Mouse (Mus musculus): ENCODE measurements at regions not wholly inside any gene's neighbourhood (a gene's known extent, or its start where the extent isn't known, plus 50 kb on each side); places are given as distances from the start of the nearest gene placed in this dataset.
A peak's percentile ranks its signal among the peaks of the same experiment; 100 is the strongest.

DNA sequence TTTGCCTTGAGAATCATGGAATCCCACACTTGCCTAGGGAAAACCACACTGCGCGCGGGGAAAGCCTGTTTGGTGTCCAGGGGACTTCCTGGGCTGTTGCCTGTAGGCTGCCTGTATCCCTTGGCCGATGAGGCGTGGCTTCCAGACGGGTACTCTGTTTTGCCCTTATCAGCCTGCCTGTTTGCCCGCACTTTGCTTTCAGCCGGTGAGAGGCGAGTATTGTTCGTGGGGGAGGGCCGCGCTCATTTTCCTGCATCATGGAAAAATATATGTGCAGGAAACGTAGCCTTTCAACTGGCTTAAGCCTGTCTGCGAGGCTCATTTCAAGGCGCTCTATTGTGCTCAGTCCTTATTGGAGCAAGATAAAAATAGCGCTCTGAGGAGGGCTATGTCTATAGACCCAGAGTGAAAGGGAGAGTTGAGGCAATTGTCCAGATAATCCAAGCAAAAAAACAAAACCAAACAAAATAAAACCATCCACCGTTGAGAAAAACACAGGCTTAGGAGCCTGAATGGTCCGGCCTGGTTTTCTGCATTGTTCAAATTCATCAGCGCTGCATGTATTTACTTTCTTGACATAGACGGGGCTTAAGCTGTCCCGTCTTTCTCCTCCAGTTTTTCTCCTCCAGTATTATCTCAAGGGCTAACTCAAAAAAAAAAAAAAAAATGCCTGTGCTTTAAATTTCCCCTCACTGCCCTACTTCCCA, 67.9 kb downstream of the Klf5 start:
- DNase-seq: peak in 1 of 2 experiments; percentile 12
- intact Hi-C loops (cut with DNase I): no loop called here

DNA sequence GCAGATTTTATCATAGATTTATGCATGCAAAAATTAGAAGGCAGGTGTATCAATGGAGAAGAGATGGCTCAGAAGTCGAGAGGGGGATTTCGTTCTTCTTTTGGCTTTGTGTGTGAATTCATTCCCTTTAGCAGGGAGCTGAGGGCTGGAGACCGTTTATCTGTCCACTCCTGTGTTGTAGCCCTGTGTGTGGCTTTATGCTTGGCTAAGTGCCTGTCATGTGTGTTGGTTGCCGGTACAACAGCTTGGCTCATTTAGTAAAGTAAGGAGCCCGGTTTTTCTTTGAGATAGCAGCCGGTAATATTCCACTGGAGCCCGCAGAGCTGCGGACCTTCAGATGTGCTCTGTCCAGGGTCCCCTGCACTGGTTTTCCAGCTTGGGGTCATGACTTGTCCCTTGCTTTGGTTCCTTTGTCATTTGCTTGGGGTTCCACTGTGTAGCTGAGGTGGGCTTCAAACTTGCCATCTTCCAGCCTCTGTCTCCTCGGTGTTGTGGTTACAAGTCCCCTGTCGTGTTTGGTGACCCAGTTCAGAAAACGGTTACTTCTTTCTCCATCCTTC, 68.6 kb downstream of the Klf5 start:
- no peak for DNase-seq
- intact Hi-C loops (cut with DNase I): no loop called here

DNA sequence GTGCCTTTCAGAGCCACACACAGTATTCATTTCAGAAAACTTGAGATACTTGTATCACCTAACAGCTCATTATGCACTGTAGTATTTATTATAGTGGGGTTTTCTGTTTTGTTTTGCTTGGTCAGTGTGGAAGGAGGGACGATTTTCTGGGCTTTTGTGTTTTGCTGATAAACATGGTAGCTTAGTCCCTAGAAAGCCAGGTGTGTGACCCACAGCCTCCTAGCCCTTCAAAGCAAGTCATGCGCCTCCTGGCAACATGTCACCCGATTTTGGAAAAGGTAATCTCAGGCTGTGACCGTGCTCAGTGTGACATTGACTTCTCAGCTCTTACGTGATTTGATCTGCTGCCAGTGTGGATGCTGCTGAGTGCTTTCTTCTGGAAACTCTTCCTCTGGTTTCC, 70.9 kb downstream of the Klf5 start:
- intact Hi-C loops (cut with DNase I): no loop called here
- DNase-seq: no peak

GRCm38 (mm10) chr14:99373682-99374081, 75.2 kb downstream of the Klf5 start:
- DNase-seq: no peak
- intact Hi-C loops (cut with DNase I): no loop called here

DNA sequence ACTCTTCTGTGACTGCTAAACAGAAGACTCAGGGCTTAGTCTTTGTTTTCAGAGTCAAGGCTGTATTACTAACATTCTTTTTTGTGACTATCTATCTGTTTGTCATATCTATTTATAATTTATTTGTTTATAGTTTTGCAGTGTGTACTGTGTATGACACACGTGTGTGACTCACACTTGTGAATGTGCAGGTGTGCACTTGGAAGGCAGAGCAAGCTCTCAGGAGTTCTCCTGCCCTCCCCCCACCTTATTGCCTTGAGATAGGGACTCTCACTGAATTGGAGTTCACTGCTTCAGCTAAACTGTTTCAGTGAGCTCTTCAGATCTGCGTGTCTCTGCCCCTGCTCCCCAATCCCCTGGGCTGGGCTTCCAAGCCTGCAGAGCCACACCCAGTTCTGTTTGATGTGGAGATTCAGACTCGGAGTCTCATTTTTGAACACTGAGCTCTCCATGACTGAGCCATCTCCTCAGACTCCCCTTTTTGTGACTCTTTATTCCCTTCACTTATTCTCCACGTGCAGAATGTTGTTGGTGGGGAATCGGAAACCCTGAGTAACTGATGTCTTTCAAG, 76.6 kb downstream of the Klf5 start:
- intact Hi-C loops (cut with DNase I): no loop called here
- no peak for DNase-seq

GRCm38 (mm10) chr14:99376652-99377502, 78.4 kb downstream of the Klf5 start:
- no peak for DNase-seq
- intact Hi-C loops (cut with DNase I): no loop called here

DNA sequence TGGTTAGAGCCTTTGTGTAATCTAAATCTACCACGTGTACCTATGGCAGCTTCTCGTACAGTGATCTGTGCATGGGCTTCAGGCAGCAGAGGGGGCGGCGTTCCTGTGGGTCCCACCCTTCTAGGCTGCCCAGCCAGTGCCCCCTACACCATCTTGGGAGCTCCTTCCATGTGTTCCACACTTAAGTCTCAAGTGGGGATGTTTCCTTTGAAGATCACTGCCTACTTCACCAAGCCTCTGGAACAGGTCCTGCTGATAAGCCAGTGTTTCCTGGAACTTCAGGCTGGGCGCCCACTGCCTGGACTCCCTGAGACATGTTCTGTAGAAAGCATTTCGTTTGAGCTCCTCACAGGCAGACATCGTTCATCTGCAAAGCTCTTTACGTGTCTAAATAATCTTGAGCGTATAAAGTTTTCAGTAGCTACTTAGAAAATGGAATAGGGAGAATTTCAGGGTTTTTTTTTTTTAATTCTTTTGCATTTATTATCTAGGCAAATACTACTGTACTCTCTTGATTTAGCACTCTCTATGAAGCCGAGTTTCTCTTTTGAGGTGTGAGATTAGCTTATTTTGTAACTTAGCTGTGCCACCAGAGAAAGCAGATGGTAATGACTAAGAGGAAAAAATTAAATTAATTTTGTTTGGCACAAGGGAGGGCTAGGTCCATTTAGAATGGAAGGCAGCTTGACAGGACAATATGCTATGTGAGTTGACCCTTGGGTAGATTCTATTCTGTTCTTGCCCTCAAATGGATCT, 82.9 kb downstream of the Klf5 start:
- intact Hi-C loops (cut with DNase I): no loop called here
- no peak for DNase-seq

DNA sequence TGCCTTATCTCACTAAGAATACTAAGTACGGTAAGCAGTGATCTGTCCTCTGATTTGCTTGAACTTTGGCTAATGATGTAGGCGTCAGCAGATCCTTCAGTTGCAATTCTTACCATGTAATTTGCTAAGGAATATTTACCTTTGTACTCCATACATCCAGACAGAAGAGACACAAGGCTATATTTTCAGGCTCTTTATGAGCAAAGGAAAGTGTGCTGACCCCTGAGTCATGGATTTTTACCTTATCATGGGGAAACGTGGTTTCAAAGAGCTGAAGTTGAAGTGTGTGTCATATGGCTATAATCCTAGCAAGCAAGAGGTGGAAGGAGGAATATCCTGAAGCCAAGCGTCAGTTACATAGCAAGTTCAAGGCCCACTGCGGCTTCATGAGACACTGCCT, 83.6 kb downstream of the Klf5 start:
- intact Hi-C loops (cut with DNase I): no loop called here
- no peak for DNase-seq

DNA sequence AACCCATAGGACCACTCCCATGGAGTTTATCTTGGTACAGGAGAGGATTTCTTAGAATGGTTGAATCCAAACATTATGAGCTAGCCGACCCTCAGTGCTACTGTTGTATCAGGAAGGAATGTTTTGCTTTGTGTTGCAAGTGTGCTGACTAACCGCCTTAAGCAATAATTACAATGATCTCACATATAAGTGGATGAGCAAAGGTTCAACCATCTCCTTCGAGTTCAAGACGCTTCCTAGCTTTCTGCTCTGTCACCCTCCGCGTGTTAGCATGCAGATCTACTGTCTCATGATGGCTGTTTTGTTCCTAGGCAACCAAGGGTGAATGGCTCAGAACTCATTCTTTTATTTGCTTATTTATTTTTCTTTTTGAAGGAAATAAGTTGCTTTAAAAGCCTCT, 84.7 kb downstream of the Klf5 start:
- intact Hi-C loops (cut with DNase I): no loop called here
- DNase-seq: no peak

DNA sequence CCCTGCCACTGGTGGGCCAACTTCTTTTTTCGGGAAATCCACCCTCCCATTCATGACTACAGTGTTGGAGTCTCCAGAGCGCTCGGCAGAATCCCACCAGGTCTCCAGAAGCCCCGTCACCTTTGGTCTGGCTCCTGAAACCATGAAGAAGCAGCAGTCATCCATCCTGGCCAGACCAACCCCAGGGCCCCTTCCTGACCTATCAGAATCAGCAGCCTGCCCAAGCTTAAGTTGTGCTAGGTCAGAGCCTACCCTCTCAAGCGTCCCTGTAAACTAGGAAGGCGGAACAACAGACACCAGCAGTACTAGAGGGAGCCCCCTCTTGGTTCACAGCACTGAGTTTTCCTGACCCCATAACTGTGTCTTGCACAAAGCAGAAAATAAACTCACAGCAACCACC, 89.1 kb downstream of the Klf5 start:
- intact Hi-C loops (cut with DNase I): no loop called here
- no peak for DNase-seq

GRCm38 (mm10) chr14:99389306-99389705, 90.8 kb downstream of the Klf5 start:
- intact Hi-C loops (cut with DNase I): no loop called here
- no peak for DNase-seq

- intact Hi-C loops (cut with DNase I): no loop called here
- no peak for DNase-seq
Observed at GRCm38 (mm10) chr14:99391700-99392099, 93.2 kb downstream of the Klf5 start.

GRCm38 (mm10) chr14:99392813-99393212, 94.3 kb downstream of the Klf5 start:
- intact Hi-C loops (cut with DNase I): no loop called here
- no peak for DNase-seq

DNA sequence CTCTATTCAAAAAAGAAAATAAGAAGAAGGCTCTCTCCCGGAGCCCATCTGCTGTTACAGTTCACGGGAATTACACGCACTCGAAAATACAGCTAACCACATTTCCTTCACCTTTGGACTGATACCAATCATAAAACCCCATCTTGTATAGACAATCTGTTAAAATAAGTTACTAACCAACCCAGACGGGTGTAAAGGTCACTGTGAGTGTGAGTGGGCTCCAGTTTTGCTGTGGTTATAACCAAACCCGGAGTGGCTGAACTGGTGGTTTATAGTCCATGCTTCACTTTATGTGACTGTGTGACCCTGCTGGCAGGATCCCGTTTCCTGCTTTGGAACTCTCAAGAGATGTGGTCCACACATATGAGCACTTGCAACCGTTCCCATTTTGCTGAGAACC, 95.1 kb downstream of the Klf5 start:
- intact Hi-C loops (cut with DNase I): no loop called here
- DNase-seq: no peak

- peak; percentile 6 to 14 for DNase-seq
- intact Hi-C loops (cut with DNase I): no loop called here
Observed at GRCm38 (mm10) chr14:99403155-99403726, 104.8 kb downstream of the Klf5 start.

- intact Hi-C loops (cut with DNase I): no loop called here
- DNase-seq: no peak
Observed at GRCm38 (mm10) chr14:99405228-99405627, 106.7 kb downstream of the Klf5 start.

- intact Hi-C loops (cut with DNase I): no loop called here
- DNase-seq: no peak
Observed at GRCm38 (mm10) chr14:99411835-99412234, 113.3 kb downstream of the Klf5 start.

GRCm38 (mm10) chr14:99416169-99416568, 117.7 kb downstream of the Klf5 start:
- DNase-seq: no peak
- intact Hi-C loops (cut with DNase I): no loop called here

GRCm38 (mm10) chr14:99418970-99419369, 120.5 kb downstream of the Klf5 start:
- intact Hi-C loops (cut with DNase I): no loop called here
- no peak for DNase-seq

DNA sequence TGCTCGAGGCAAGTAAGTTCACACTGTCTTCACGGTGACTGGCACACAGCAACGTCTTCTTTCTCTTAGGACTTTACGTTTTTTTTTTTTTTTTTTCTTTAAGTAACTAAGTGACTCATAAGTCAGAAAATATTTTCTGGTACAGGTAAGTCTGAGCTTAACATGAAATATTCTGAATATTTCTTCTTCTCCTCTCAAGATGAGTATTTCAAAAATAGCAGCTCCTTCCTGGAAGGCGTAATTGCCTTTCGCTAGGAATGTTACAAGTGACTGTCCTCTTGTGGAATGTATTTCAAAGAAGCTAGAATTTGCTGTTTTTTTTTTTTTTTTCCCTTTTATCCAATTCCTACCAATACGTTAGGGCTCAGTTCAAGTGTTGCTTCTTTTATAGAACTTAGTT, 124.8 kb downstream of the Klf5 start:
- intact Hi-C loops (cut with DNase I): no loop called here

GRCm38 (mm10) chr14:99427049-99427448, 128.6 kb downstream of the Klf5 start:
- intact Hi-C loops (cut with DNase I): no loop called here

More for the DNA sequence above, 124.8 kb downstream of the Klf5 start:
- DNase-seq: no peak

More at GRCm38 (mm10) chr14:99427049-99427448, 128.6 kb downstream of the Klf5 start:
- no peak for DNase-seq

All from heart, postnatal 10 days (tissue).